Mouse (Mus musculus) granulocyte monocyte progenitor cell, adult 5-6 weeks (primary cell): Measurements from ENCODE around the gene Magix. TPM values are rescaled to one million over a fixed set of nuclear protein-coding genes. Genes with fewer than 3 reads are reported as not detected.
"Not testable (repeated sequence)": the region's sequence is repeated elsewhere in the genome, so short reads cannot be mapped to it uniquely, and the experiment has no call there.

ENCODE experiments used
- ATAC-seq: replicated peaks from 2 replicates; pipeline ENCODE4 v1.8.0; 2016; ENCODE audit warnings: mild to moderate bottlenecking, moderate TSS enrichment, inconsistent platforms; ENCODE audit not compliant: poor library complexity, severe bottlenecking
- total RNA-seq, 2 experiments: library from RNA; stranded (forward) in 1 of 2; stranded (reverse) in 1 of 2; fragments of 200-712, 200-1000 nt in 1 of 2; fragments of >200 nt in 1 of 2; fragmentation: Nextera tagmentation in 1 of 2; gene quantifications; 2 replicates each; pipeline ENCODE4 v1.2.3; 2014 to 2017

The Magix gene
- not detected in 2 replicates for total RNA-seq (2014; fragmentation: Nextera tagmentation)
- 0.17 TPM in 1 of 2 replicates, not detected in the other for total RNA-seq (2017)

- no peak for ATAC-seq
Observed at GRCm38 (mm10) chrX:7680864-7681263, at the start of gene Magix. Gene Magix, minus strand, starts transcription at chrX:7681251.

- ATAC-seq = no peak
Observed at GRCm38 (mm10) chrX:7728922-7729265, 47.8 kb upstream of the Magix start.

- ATAC-seq = peak; percentile 90
Observed at GRCm38 (mm10) chrX:7728215-7728921, 47.3 kb upstream of the Magix start, which contains the start of gene Praf2. Gene Praf2, plus strand, starts transcription at chrX:7728439.

- ATAC-seq = peak; percentile 41
Observed at GRCm38 (mm10) chrX:7727176-7727575, 46.1 kb upstream of the Magix start.

GRCm38 (mm10) chrX:7725841-7726240 lies 44.8 kb upstream of the Magix start:
- ATAC-seq = no peak

- no peak for ATAC-seq
Observed at GRCm38 (mm10) chrX:7724135-7724534, 43.1 kb upstream of the Magix start.

- no peak for ATAC-seq
Observed at GRCm38 (mm10) chrX:7722691-7723090, 41.6 kb upstream of the Magix start.

GRCm38 (mm10) chrX:7722282-7722611 lies 41.2 kb upstream of the Magix start:
- no peak for ATAC-seq

GRCm38 (mm10) chrX:7721514-7722281 lies 40.6 kb upstream of the Magix start, which contains the start of gene Gm45208:
Gene Gm45208, plus strand, starts transcription at chrX:7722245.
- peak; percentile 97 for ATAC-seq

- ATAC-seq = not testable (repeated sequence)
Observed at GRCm38 (mm10) chrX:7716058-7716457, 35.0 kb upstream of the Magix start.

GRCm38 (mm10) chrX:7714135-7714899 lies 33.3 kb upstream of the Magix start, which contains the start of gene Wdr45:
Gene Wdr45, plus strand, starts transcription at chrX:7714333.
- ATAC-seq = peak; percentile 96

GRCm38 (mm10) chrX:7713764-7714134 lies 32.7 kb upstream of the Magix start:
- not testable (repeated sequence) for ATAC-seq

GRCm38 (mm10) chrX:7696954-7697381 lies 15.9 kb upstream of the Magix start, which contains the start of gene Gpkow:
Gene Gpkow, plus strand, starts transcription at chrX:7697131.
- peak; percentile 99 for ATAC-seq

GRCm38 (mm10) chrX:7696520-7696919 lies 15.5 kb upstream of the Magix start:
- no peak for ATAC-seq

- peak; percentile 69 for ATAC-seq
Observed at GRCm38 (mm10) chrX:7692862-7693261, 11.8 kb upstream of the Magix start.

GRCm38 (mm10) chrX:7690486-7690885 lies 9.4 kb upstream of the Magix start:
- ATAC-seq = no peak

GRCm38 (mm10) chrX:7688321-7688720 lies 7.3 kb upstream of the Magix start:
- no peak for ATAC-seq

GRCm38 (mm10) chrX:7680057-7680412 lies 1.0 kb downstream of the Magix start:
- ATAC-seq = no peak

GRCm38 (mm10) chrX:7679405-7680056 lies 1.5 kb downstream of the Magix start:
- peak; percentile 99 for ATAC-seq

- ATAC-seq = no peak
Observed at GRCm38 (mm10) chrX:7678986-7679385, 2.1 kb downstream of the Magix start.
